Mouse (Mus musculus): ENCODE measurements around the gene Cpeb1. TPM values are rescaled to one million over a fixed set of nuclear protein-coding genes. Genes with fewer than 3 reads are reported as not detected.
"Not testable (repeated sequence)": the region's sequence is repeated elsewhere in the genome, so short reads cannot be mapped to it uniquely, and the experiment has no call there.

Gene Cpeb1
- total RNA-seq (2021): 10 to 100 TPM; 66.2 to 72.0 TPM
- long read RNA-seq, experiment 1, partial matches to known transcripts: 15 of 28 reads
- long read RNA-seq, experiment 1, other reads (novel, unspliced or antisense): 13 of 28 reads
- long read RNA-seq, experiment 2, partial matches to known transcripts: 12 of 26 reads
- long read RNA-seq, experiment 2, other reads (novel, unspliced or antisense): 14 of 26 reads

GRCm38 (mm10) chr7:81455155-81455651 is at the start of gene Cpeb1:
TSS of gene Cpeb1 (minus strand) at chr7:81455465.
- peak; percentile 65 to 72 for DNase-seq (ENCODE audit: low spot score in 2 of 2)

DNA sequence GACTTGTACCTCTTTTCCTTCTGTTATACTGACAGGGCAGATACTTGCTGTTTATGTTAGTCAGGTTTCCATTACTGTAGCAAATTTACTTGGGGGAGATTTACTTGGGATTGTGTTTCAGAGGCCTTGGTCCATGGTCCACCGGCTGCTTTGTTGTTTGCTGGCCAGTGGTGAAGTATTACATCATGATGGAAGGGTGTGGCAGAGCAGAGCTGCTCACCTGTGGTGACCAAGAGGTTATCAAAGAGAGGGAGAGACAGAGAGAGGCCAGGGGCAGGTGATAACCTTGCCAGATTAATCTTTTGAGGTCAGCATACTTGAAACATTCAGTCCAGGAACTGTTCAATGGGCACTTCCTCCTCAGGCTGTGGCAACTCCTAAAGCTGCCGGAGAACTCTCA is 45.8 kb upstream of the Cpeb1 start:
- no peak for DNase-seq (ENCODE audit: low spot score in 2 of 2)

- no peak for DNase-seq (ENCODE audit: low spot score in 2 of 2)
Observed at GRCm38 (mm10) chr7:81498181-81498580, 42.9 kb upstream of the Cpeb1 start, which contains the start of gene BC048679. TSS of gene BC048679 (minus strand) at chr7:81498281.

- no peak for DNase-seq (ENCODE audit: low spot score in 2 of 2)
Observed at GRCm38 (mm10) chr7:81497171-81497570, 41.9 kb upstream of the Cpeb1 start.

GRCm38 (mm10) chr7:81493331-81494021 is 38.2 kb upstream of the Cpeb1 start, which contains the start of gene Ap3b2:
TSS of gene Ap3b2 (minus strand) at chr7:81493925.
- peak; percentile 71 to 85 for DNase-seq (ENCODE audit: low spot score in 2 of 2)

DNA sequence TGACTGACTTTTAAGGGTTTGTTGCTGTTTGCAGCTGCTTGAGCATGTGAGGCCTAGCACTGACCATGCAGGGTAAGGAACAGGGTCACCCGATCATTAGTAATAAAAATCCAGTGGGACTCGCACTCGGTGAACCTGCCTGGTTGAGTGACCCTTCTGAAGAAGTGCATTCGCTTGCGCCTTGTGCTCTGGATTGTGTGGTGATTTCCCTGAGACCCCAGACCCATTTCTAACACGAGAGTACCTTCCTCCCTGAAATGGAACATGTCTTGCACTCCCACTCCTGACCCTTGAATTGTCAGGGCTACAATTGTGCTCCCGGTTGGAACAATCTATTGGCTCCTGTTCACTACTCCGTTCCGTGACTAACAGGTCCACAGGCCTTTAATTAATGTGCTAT is 37.4 kb upstream of the Cpeb1 start:
- no peak for DNase-seq (ENCODE audit: low spot score in 2 of 2)

- DNase-seq (ENCODE audit: low spot score in 2 of 2): no peak
Observed at GRCm38 (mm10) chr7:81489649-81490048, 34.4 kb upstream of the Cpeb1 start.

DNA sequence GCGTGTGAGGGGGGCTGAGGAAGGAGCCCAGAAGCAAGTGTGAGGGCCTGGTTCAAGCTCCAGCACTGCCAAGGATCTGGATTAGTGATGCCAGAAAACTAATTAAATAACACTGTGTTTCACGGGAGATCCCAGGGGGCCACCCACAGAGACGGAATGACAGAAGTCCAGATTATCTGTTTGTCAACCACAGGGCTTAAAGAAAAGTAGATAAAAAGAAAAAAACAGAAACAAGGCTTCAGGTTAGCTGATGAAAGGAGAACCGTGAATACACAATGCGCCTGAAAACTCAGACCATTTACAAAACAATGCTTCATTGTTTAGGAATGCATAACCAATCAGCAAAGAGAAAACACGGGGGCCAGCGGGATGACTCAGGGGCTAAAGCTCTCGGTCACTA is 25.5 kb upstream of the Cpeb1 start:
- no peak for DNase-seq (ENCODE audit: low spot score in 2 of 2)

GRCm38 (mm10) chr7:81479531-81480090 is 24.3 kb upstream of the Cpeb1 start:
- no peak for DNase-seq (ENCODE audit: low spot score in 2 of 2)

- DNase-seq (ENCODE audit: low spot score in 2 of 2): not testable (repeated sequence)
Observed at GRCm38 (mm10) chr7:81478261-81478660, 23.0 kb upstream of the Cpeb1 start.

- no peak for DNase-seq (ENCODE audit: low spot score in 2 of 2)
Observed at GRCm38 (mm10) chr7:81476833-81477232, 21.6 kb upstream of the Cpeb1 start.

- no peak for DNase-seq (ENCODE audit: low spot score in 2 of 2)
Observed at GRCm38 (mm10) chr7:81475221-81475620, 20.0 kb upstream of the Cpeb1 start.

GRCm38 (mm10) chr7:81464906-81465450 is 9.7 kb upstream of the Cpeb1 start:
- DNase-seq (ENCODE audit: low spot score in 2 of 2): no peak

DNA sequence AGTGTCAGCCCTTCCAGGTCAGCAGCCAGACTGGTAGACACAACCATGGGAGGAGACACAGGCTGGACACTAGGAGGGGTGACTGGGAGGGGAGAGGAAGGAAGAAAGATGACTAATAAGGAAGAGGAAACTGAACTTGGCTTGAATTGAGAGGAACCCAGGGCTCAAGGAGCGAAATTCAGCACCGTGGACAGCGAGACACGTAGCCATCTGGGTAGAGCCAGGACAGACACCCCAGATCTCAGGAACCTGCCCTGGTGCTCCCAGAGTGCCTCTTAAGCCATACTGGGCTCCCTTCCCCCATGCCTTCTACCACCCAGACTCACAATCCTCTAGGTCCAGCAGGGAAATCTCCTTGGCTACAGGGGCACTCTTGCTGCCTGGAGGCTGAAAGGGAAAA is 8.9 kb upstream of the Cpeb1 start:
- DNase-seq (ENCODE audit: low spot score in 2 of 2): no peak

DNA sequence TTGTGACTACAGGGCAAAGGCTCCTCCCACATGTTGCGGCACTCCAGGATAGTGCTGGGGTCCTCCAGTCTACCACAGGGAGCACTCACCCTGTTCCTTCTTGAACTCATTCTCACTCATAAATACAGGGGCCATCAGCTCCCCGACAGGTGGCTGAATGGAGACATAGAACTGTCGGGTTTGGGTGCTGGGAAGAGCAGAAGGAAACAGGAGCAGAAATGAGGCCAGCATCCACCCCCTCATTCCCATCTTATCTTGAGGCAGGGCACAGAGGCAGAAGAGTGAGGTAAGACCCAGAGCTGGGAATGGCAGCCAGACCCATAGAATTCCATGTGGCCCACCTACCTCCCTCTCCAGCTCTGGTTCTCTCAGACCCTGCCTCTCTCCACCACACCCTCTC is 7.5 kb upstream of the Cpeb1 start:
- no peak for DNase-seq (ENCODE audit: low spot score in 2 of 2)

DNA sequence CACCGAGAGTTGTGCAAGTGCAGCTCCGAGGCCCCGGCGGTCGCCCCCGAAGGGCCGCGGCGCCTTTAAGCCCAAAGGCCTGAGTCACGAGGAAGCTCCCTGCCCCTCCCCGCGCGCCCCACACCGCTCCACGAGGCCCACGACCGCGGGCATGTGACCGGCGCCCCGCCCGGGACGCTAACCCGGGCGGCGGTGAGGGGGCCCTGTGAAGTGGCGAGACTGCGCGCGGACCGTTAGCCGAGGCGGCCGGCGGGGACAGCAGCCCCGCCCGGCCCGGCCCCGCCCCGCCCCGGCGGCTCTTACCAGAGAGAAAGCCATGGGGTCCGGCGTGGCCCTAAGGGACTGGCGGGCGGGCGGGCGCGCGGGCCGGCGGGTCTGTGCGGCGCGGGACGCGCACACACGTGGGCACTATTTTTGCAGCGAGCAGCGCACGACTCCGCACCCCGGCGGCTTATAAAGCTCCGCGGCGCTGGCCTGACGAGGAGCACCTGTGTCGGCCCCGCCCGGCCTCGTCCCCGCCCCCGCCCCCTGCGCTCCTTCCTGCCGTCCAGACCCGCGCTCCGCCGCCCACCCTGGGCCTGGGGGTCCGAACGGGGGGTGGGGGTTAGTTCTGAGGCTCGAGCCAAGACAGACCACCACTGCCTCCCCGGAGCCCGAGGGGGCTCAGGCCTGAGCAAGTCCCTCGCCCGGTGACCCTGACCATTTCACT is 780 bp downstream of the Cpeb1 start:
- DNase-seq (ENCODE audit: low spot score in 2 of 2): peak in 1 of 2 experiments; percentile 47

GRCm38 (mm10) chr7:81453443-81454274 is 1.6 kb downstream of the Cpeb1 start:
- peak in 1 of 2 experiments; percentile 59 for DNase-seq (ENCODE audit: low spot score in 2 of 2)

DNA sequence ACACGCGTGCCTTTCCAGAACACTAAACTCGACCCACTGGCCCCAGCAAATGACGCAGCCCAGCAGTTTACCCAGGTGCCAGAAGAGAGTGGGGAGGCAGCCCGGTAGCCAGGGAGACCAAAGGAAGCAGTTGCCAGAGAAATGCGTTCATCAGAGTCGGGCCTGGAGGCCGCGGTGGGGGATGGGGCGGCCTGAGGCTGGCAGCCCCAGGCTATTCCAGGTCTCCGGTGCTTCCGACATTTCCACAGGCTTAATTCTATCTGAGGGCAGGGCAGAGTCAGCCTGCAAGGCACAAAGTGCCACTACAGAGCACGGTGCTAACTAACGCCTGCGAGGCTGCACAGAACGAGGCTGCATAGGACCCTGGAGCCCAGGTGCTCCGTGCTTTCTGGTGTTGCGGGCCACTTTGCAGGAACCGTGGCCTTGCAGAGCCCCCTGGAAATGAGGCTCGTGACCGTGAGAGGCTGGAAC is 2.3 kb downstream of the Cpeb1 start:
- DNase-seq (ENCODE audit: low spot score in 2 of 2): peak; percentile 44 to 47

- peak in 1 of 2 experiments; percentile 26 for DNase-seq (ENCODE audit: low spot score in 2 of 2)
Observed at GRCm38 (mm10) chr7:81398957-81399356, 56.3 kb downstream of the Cpeb1 start.

- no peak for DNase-seq (ENCODE audit: low spot score in 2 of 2)
Observed at GRCm38 (mm10) chr7:81379363-81379762, 75.9 kb downstream of the Cpeb1 start.
